In genomic region chr1:39462937-39463444, GRCm38 (mm10) we compare ENCODE assay signal across 22 mouse cellular contexts. TPM values are rescaled to one million over a fixed set of nuclear protein-coding genes. Genes with fewer than 3 reads are reported as not detected.
DNase-seq lines count a peak whose midpoint lies in the region; ATAC-seq and TF ChIP-seq lines count a peak whose summit lies in the region.
"Had no signal": no experiment of that assay in that cellular context is flagged by ENCODE, and none has a peak within 500 bp of the region (broad histone marks: within the 10 kb centered on the region; RNA-seq: fewer than 3 reads in every experiment).

No protein-coding gene starts in this region.

- H3K27ac ChIP-seq in heart, embryonic 10.5 days, result peak overlapping the region; percentile 37; the same call in 1 of the 2 replicates
- H3K27ac ChIP-seq in kidney, postnatal 0 days, result no peak overlapping the region
- H3K27ac ChIP-seq in liver, embryonic 14.5 days, result no peak overlapping the region
- H3K27ac ChIP-seq: embryonic facial prominence, embryonic 12.5 days; forebrain, embryonic 13.5 days; hindbrain, postnatal 0 days; layer of hippocampus, adult 2 months; limb, embryonic 15.5 days; midbrain, embryonic 12.5 days had no signal

- DNase-seq in heart, embryonic 10.5 days (ENCODE audit: low spot score), result peak; percentile 85
- DNase-seq in heart, adult 8-10 months (ENCODE audit: low spot score), result no peak
- peak; percentile 73 for DNase-seq in kidney, postnatal 0 days (ENCODE audit: low spot score)
- DNase-seq in kidney, postnatal 25 days, result no peak
- no peak for DNase-seq in liver, embryonic 14.5 days (ENCODE audit: low read depth in 3 of 3, low spot score in 3 of 3)
- no peak for DNase-seq in lung, postnatal 4 days
- no peak for DNase-seq in adipocyte (ENCODE audit: low spot score)
- DNase-seq: adrenal gland, adult 2 months; cerebellum, postnatal 10 days; kidney, adult 9 months; layer of hippocampus, postnatal 36 days; right cerebral cortex, adult 18-20 months; thymus, adult 18-20 months; thymus, postnatal 4 days had no signal

- peak; percentile 75 for ATAC-seq in kidney, postnatal 0 days (replicated peaks; ENCODE audit: low FRiP score, low read depth)
- peak; percentile 56; the same call in 1 of the 2 replicates for ATAC-seq in liver, embryonic 14.5 days (ENCODE audit: insufficient read depth)
- ATAC-seq: forebrain, embryonic 13.5 days; hindbrain, postnatal 0 days; lung, postnatal 0 days had no signal

- WGBS in heart, embryonic 10.5 days, result 86% methylated on average over 6 of the region's 6 CpGs
- 53% methylated on average over 6 of the region's 6 CpGs for WGBS in kidney, postnatal 0 days
- WGBS in liver, embryonic 14.5 days (ENCODE audit: insufficient replicate concordance), result 76% methylated on average over 6 of the region's 6 CpGs

- H3K4me1 ChIP-seq in heart, embryonic 10.5 days, result peaks cover 28% of the 10 kb centered on the region
- H3K4me1 ChIP-seq in kidney, postnatal 0 days (replicated peaks; ENCODE audit: insufficient read depth, low read length), result no peaks in the 10 kb centered on the region
- peaks cover 27 to 53% of the 10 kb centered on the region in 2 experiments for H3K4me1 ChIP-seq in liver, embryonic 14.5 days (replicated peaks; ENCODE audit: control insufficient read depth in 2 of 2, insufficient read depth in 2 of 2, low read length in 1 of 2)
- H3K4me1 ChIP-seq: embryonic facial prominence, embryonic 12.5 days; midbrain, embryonic 12.5 days had no signal

- H3K4me3 ChIP-seq in heart, embryonic 10.5 days, result no peak overlapping the region
- no peak overlapping the region for H3K4me3 ChIP-seq in kidney, postnatal 0 days (replicated peaks; ENCODE audit: low read depth, low read length)
- H3K4me3 ChIP-seq in liver, embryonic 14.5 days (ENCODE audit: insufficient read depth in 1 of 2, low read depth in 2 of 2, low read length in 2 of 2), result no peak overlapping the region
- H3K4me3 ChIP-seq: embryonic facial prominence, embryonic 12.5 days; erythroblast, embryonic 14.5 days; forebrain, embryonic 13.5 days; layer of hippocampus, adult 2 months; limb, embryonic 15.5 days; midbrain, embryonic 12.5 days had no signal

- TF ChIP-seq CTCF in kidney, postnatal 0 days (IDR thresholded peaks at IDR 0.05; ENCODE audit: low read depth), result no peak
- no peak for TF ChIP-seq CTCF in liver, embryonic 14.5 days (IDR thresholded peaks at IDR 0.05; ENCODE audit: low read depth)

- H3K27me3 ChIP-seq in heart, embryonic 10.5 days (ENCODE audit: insufficient read depth, poor library complexity, severe bottlenecking), result no peaks in the 10 kb centered on the region
- H3K27me3 ChIP-seq in kidney, postnatal 0 days (ENCODE audit: insufficient read depth, low read length), result no peaks in the 10 kb centered on the region
- no peaks in the 10 kb centered on the region for H3K27me3 ChIP-seq in liver, embryonic 14.5 days (ENCODE audit: control insufficient read depth, insufficient read depth, low read length)
- H3K27me3 ChIP-seq: embryonic facial prominence, embryonic 12.5 days; forebrain, embryonic 13.5 days; limb, embryonic 15.5 days; midbrain, embryonic 12.5 days had no signal

- TF ChIP-seq EP300 in liver, embryonic 14.5 days (IDR thresholded peaks at IDR 0.05; ENCODE audit: low read depth), result no peak

- H3K9ac ChIP-seq in kidney, postnatal 0 days (ENCODE audit: low read depth, low read length), result no peak overlapping the region
- no peak overlapping the region for H3K9ac ChIP-seq in liver, embryonic 14.5 days (replicated peaks)
- H3K9ac ChIP-seq: embryonic facial prominence, embryonic 12.5 days; forebrain, embryonic 13.5 days; limb, embryonic 15.5 days; midbrain, embryonic 12.5 days had no signal

- no peak overlapping the region for H3K4me2 ChIP-seq in kidney, postnatal 0 days (ENCODE audit: low read length)
- H3K4me2 ChIP-seq in liver, embryonic 14.5 days (ENCODE audit: low read depth), result no peak overlapping the region
- H3K4me2 ChIP-seq: embryonic facial prominence, embryonic 12.5 days; forebrain, embryonic 13.5 days; limb, embryonic 15.5 days; midbrain, embryonic 12.5 days had no signal

- H3K9me3 ChIP-seq in heart, embryonic 10.5 days, result no peaks in the 10 kb centered on the region
- no peaks in the 10 kb centered on the region for H3K9me3 ChIP-seq in kidney, postnatal 0 days (replicated peaks; ENCODE audit: low read length)
- H3K9me3 ChIP-seq in liver, embryonic 14.5 days (ENCODE audit: control insufficient read depth, low read length), result no peaks in the 10 kb centered on the region
- H3K9me3 ChIP-seq: embryonic facial prominence, embryonic 12.5 days; forebrain, embryonic 13.5 days; limb, embryonic 15.5 days; midbrain, embryonic 12.5 days had no signal

- H3K36me3 ChIP-seq in heart, embryonic 10.5 days, result no peaks in the 10 kb centered on the region
- H3K36me3 ChIP-seq in kidney, postnatal 0 days (ENCODE audit: insufficient read depth, low read length), result no peaks in the 10 kb centered on the region
- H3K36me3 ChIP-seq in liver, embryonic 14.5 days (replicated peaks; ENCODE audit: control insufficient read depth, insufficient read depth, low read depth), result no peaks in the 10 kb centered on the region
- H3K36me3 ChIP-seq: embryonic facial prominence, embryonic 12.5 days; limb, embryonic 15.5 days; midbrain, embryonic 12.5 days had no signal

RNA-seq across cellular contexts. Expression of gene Tbc1d8, which starts 15.6 kb away (rescaled TPM):
- polyA plus RNA-seq in heart, embryonic 10.5 days (2016; fragmentation: Nextera tagmentation; extraction: Ambion mirVana), result 7.5 and 11.6 TPM in 2 replicates
- total RNA-seq in heart, adult 8-10 months (2022), result 1 to 10 TPM; 5.6 to 8.9 (median 5.8) TPM
- 7.3 and 7.6 TPM in 2 replicates for polyA plus RNA-seq in kidney, postnatal 0 days (2015; fragmentation: Nextera tagmentation; extraction: Ambion mirVana)
- polyA plus RNA-seq in liver, embryonic 14.5 days (2012; rRNA removed), result 2.2 and 3.1 TPM in 2 replicates
- polyA plus RNA-seq in liver, embryonic 14.5 days (2014; fragmentation: Nextera tagmentation; extraction: Ambion mirVana), result 2.5 and 2.9 TPM in 2 replicates

Comparison
In these comparisons a context has a peak if more than half of its experiments do, and no peak if none do; other contexts are left out.
1. DNase-seq: peak in heart, embryonic 10.5 days (single experiment) and kidney, postnatal 0 days (single experiment); none in heart, adult 8-10 months (single experiment), kidney, postnatal 25 days (0 of 2), liver, embryonic 14.5 days (0 of 3), lung, postnatal 4 days (0 of 2) and adipocyte (single experiment).